Mouse (Mus musculus) kidney, postnatal 36 days (tissue): ENCODE measurements around the gene Tvp23a.

Experiments
- DNase-seq, 2 experiments: peaks; one replicate each; pipeline ENCODE4 v3.0.0; 2021 to 2022; ENCODE audit warnings: mixed read lengths in 2 of 2

Gene Tvp23a

GRCm38 (mm10) chr16:10447264-10447594 lies at the start of gene Tvp23a:
Tvp23a (minus strand) TSS chr16:10447362.
- peak; percentile 16 to 50 for DNase-seq

- peak; percentile 71 to 77 for DNase-seq
These were observed 48.7 kb upstream of the Tvp23a start for GRCm38 (mm10) chr16:10495824-10496298.

GRCm38 (mm10) chr16:10492587-10492986 lies 45.4 kb upstream of the Tvp23a start:
- no peak for DNase-seq

GRCm38 (mm10) chr16:10491716-10492115 lies 44.6 kb upstream of the Tvp23a start:
- no peak for DNase-seq

GRCm38 (mm10) chr16:10490503-10491150 lies 43.5 kb upstream of the Tvp23a start:
- no peak for DNase-seq

- no peak for DNase-seq
These were observed 42.8 kb upstream of the Tvp23a start for GRCm38 (mm10) chr16:10489904-10490457.

- DNase-seq = peak in 1 of 2 experiments; percentile 47
These were observed 42.3 kb upstream of the Tvp23a start for GRCm38 (mm10) chr16:10489483-10489882.

- no peak for DNase-seq
These were observed 41.8 kb upstream of the Tvp23a start for GRCm38 (mm10) chr16:10488769-10489481.

GRCm38 (mm10) chr16:10487895-10488493 lies 40.8 kb upstream of the Tvp23a start:
- no peak for DNase-seq

- DNase-seq = no peak
These were observed 39.8 kb upstream of the Tvp23a start for GRCm38 (mm10) chr16:10486993-10487392.

- peak; percentile 27 to 34 for DNase-seq
These were observed 35.2 kb upstream of the Tvp23a start for GRCm38 (mm10) chr16:10482343-10482742.

- no peak for DNase-seq
These were observed 32.7 kb upstream of the Tvp23a start, which contains the start of gene Ciita for GRCm38 (mm10) chr16:10479857-10480256. Ciita (plus strand) TSS chr16:10480059.

GRCm38 (mm10) chr16:10475919-10476318 lies 28.8 kb upstream of the Tvp23a start:
- DNase-seq = no peak

- DNase-seq = no peak
These were observed 27.8 kb upstream of the Tvp23a start for GRCm38 (mm10) chr16:10474956-10475355.

GRCm38 (mm10) chr16:10471950-10472349 lies 24.8 kb upstream of the Tvp23a start:
- DNase-seq = peak; percentile 31 to 43

- no peak for DNase-seq
These were observed 21.0 kb upstream of the Tvp23a start for GRCm38 (mm10) chr16:10468201-10468600.

- DNase-seq = no peak
These were observed 20.4 kb upstream of the Tvp23a start for GRCm38 (mm10) chr16:10467391-10468107.

GRCm38 (mm10) chr16:10465011-10465681 lies 18.0 kb upstream of the Tvp23a start:
- peak; percentile 69 to 74 for DNase-seq

GRCm38 (mm10) chr16:10461178-10461577 lies 14.0 kb upstream of the Tvp23a start:
- DNase-seq = no peak

GRCm38 (mm10) chr16:10460188-10460587 lies 13.0 kb upstream of the Tvp23a start:
- no peak for DNase-seq

GRCm38 (mm10) chr16:10454583-10454974 lies 7.4 kb upstream of the Tvp23a start:
- no peak for DNase-seq

- DNase-seq = no peak
These were observed 6.9 kb upstream of the Tvp23a start for GRCm38 (mm10) chr16:10453872-10454582.
